Mouse (Mus musculus) CH12.LX (cell line): ENCODE data around the gene Zfp541. TPM values are rescaled to one million over a fixed set of nuclear protein-coding genes. Genes with fewer than 3 reads are reported as not detected.

Source experiments
- DNase-seq: peaks from one replicate; pipeline ENCODE4 v3.0.0-alpha.2; 2013; ENCODE audit errors: extremely low read depth
- H3K27ac ChIP-seq: 2 replicates; pipeline ENCODE4 v1.5.1; 2012; ENCODE audit warnings: low read depth, mild to moderate bottlenecking, control low read depth, moderate library complexity; ENCODE audit not compliant: insufficient read depth
- H3K27me3 ChIP-seq: replicated peaks from 2 replicates; pipeline ENCODE3; 2012; ENCODE audit warnings: inconsistent platforms
- H3K36me3 ChIP-seq, 2 experiments: replicated peaks in 1 of 2; 2 replicates each; pipeline versions ENCODE3 to v1.6.1; 2012; ENCODE audit warnings: inconsistent platforms in 1 of 2, low read length in 1 of 2, mild to moderate bottlenecking in 1 of 2, mixed read lengths in 1 of 2, moderate library complexity in 1 of 2; ENCODE audit not compliant: control insufficient read depth in 1 of 2, insufficient read depth in 1 of 2
- H3K4me1 ChIP-seq, 2 experiments: 2 replicates each; pipeline ENCODE4 v1.6.1; 2012; ENCODE audit warnings: inconsistent platforms in 1 of 2, moderate library complexity in 1 of 2; ENCODE audit not compliant: insufficient read depth in 2 of 2, control insufficient read depth in 1 of 2
- H3K4me2 ChIP-seq: 2 replicates; pipeline ENCODE4 v1.6.1; 2012; ENCODE audit warnings: low read depth, mild to moderate bottlenecking, control low read depth; ENCODE audit not compliant: poor library complexity, insufficient read depth, severe bottlenecking
- H3K4me3 ChIP-seq, 3 experiments: fragments of 150-350 bp in 1 of 3; sonication (generic) in 1 of 3; replicated peaks in 1 of 3; 2 replicates each; pipeline versions ENCODE3 to v1.5.1; 2011 to 2012; ENCODE audit warnings: low read depth in 2 of 3, low read length in 2 of 3, mild to moderate bottlenecking in 2 of 3, moderate library complexity in 2 of 3, control low read depth in 1 of 3, improper control_type of control experiment in 1 of 3, inconsistent platforms in 1 of 3, mixed read lengths in 1 of 3; ENCODE audit not compliant: poor library complexity in 1 of 3
- H3K79me2 ChIP-seq: replicated peaks from 2 replicates; pipeline ENCODE4 v1.6.1; 2012; ENCODE audit warnings: mild to moderate bottlenecking, moderate library complexity; ENCODE audit not compliant: control insufficient read depth, poor library complexity, insufficient read depth, severe bottlenecking; ENCODE audit errors: extremely low read depth
- H3K9ac ChIP-seq: 2 replicates; pipeline ENCODE4 v1.6.1; 2012; ENCODE audit warnings: low read depth, mild to moderate bottlenecking, control low read depth, moderate library complexity; ENCODE audit not compliant: insufficient read depth
- H3K9me3 ChIP-seq: replicated peaks from 2 replicates; pipeline ENCODE3; 2012; ENCODE audit warnings: low read length, inconsistent platforms, mixed read lengths
- BHLHE40 ChIP-seq: IDR thresholded peaks from 2 replicates; pipeline ENCODE4 v1.6.1; 2011; ENCODE audit warnings: mild to moderate bottlenecking, low read depth, low read length, improper control_type of control experiment
- CHD1 ChIP-seq: IDR thresholded peaks from 2 replicates; pipeline ENCODE4 v1.6.1; 2012; ENCODE audit warnings: low read depth, low read length, improper control_type of control experiment, inconsistent platforms
- CHD2 ChIP-seq: IDR thresholded peaks from 2 replicates; pipeline ENCODE4 v1.6.1; 2011; ENCODE audit warnings: low read length, improper control_type of control experiment
- CTCF ChIP-seq, 2 experiments: IDR thresholded peaks in 1 of 2; conservative IDR thresholded peaks in 1 of 2; 2 replicates each; pipeline ENCODE4 v1.5.1; 2011 to 2012; ENCODE audit warnings: low read depth in 2 of 2, low read length in 2 of 2, improper control_type of control experiment in 1 of 2, inconsistent platforms in 1 of 2, mild to moderate bottlenecking in 1 of 2, moderate library complexity in 1 of 2
- E2F4 ChIP-seq: IDR thresholded peaks from 2 replicates; pipeline ENCODE4 v1.6.1; 2011; ENCODE audit warnings: low read depth, low read length, improper control_type of control experiment; ENCODE audit not compliant: insufficient replicate concordance
- ELF1 ChIP-seq: IDR thresholded peaks from 2 replicates; pipeline ENCODE4 v1.6.1; 2014; ENCODE audit warnings: low read depth, mild to moderate bottlenecking, inconsistent platforms, low read length, improper control_type of control experiment
- EP300 ChIP-seq: IDR thresholded peaks from 2 replicates; pipeline ENCODE4 v1.6.1; 2011; ENCODE audit warnings: low read length, improper control_type of control experiment
- ETS1 ChIP-seq: conservative IDR thresholded peaks from 2 replicates; pipeline ENCODE4 v1.6.1; 2012; ENCODE audit warnings: low read depth, mild to moderate bottlenecking, inconsistent platforms, low read length, improper control_type of control experiment, moderate library complexity
- GABPA ChIP-seq: IDR thresholded peaks from 2 replicates; pipeline ENCODE4 v1.6.1; 2012; ENCODE audit warnings: low read depth, low read length, improper control_type of control experiment, inconsistent platforms; ENCODE audit not compliant: insufficient replicate concordance
- HCFC1 ChIP-seq: IDR thresholded peaks from 2 replicates; pipeline ENCODE4 v1.6.1; 2012; ENCODE audit warnings: low read depth, mild to moderate bottlenecking, inconsistent platforms, low read length, improper control_type of control experiment
- IRF4 ChIP-seq: IDR thresholded peaks from 2 replicates; pipeline ENCODE4 v1.6.1; 2014; ENCODE audit warnings: low read depth, mild to moderate bottlenecking, inconsistent platforms, low read length, improper control_type of control experiment
- JUN ChIP-seq: IDR thresholded peaks from 2 replicates; pipeline ENCODE4 v1.6.1; 2011; ENCODE audit warnings: low read depth, mild to moderate bottlenecking, low read length, improper control_type of control experiment, moderate library complexity; ENCODE audit not compliant: insufficient read depth
- JUND ChIP-seq: conservative IDR thresholded peaks from 2 replicates; pipeline ENCODE4 v1.6.1; 2011; ENCODE audit warnings: low read depth, low read length, improper control_type of control experiment
- KAT2A ChIP-seq: IDR thresholded peaks from 2 replicates; pipeline ENCODE4 v1.6.1; 2012; ENCODE audit warnings: low read length, improper control_type of control experiment, inconsistent platforms; ENCODE audit not compliant: insufficient replicate concordance
- MAFK ChIP-seq: IDR thresholded peaks from 2 replicates; pipeline ENCODE4 v1.6.1; 2011; ENCODE audit warnings: low read length, improper control_type of control experiment; ENCODE audit not compliant: insufficient replicate concordance
- MAX ChIP-seq: IDR thresholded peaks from 2 replicates; pipeline ENCODE4 v1.6.1; 2011; ENCODE audit warnings: low read length, improper control_type of control experiment
- MAZ ChIP-seq: IDR thresholded peaks from 2 replicates; pipeline ENCODE4 v1.6.1; 2012; ENCODE audit warnings: low read depth, mild to moderate bottlenecking, inconsistent platforms, low read length, improper control_type of control experiment, moderate library complexity
- MEF2A ChIP-seq: IDR thresholded peaks from 2 replicates; pipeline ENCODE4 v1.6.1; 2014; ENCODE audit warnings: low read depth, mild to moderate bottlenecking, inconsistent platforms, low read length, improper control_type of control experiment, borderline replicate concordance
- MXI1 ChIP-seq: IDR thresholded peaks from 2 replicates; pipeline ENCODE4 v1.6.1; 2011; ENCODE audit warnings: mild to moderate bottlenecking, low read depth, low read length, improper control_type of control experiment
- MYC ChIP-seq: IDR thresholded peaks from 2 replicates; pipeline ENCODE4 v1.6.1; 2011; ENCODE audit warnings: low read depth, mild to moderate bottlenecking, improper control_type of control experiment, low read length
- NELFE ChIP-seq: IDR thresholded peaks from 2 replicates; pipeline ENCODE4 v1.6.1; 2011; ENCODE audit warnings: low read depth, low read length, improper control_type of control experiment
- NRF1 ChIP-seq: IDR thresholded peaks from 2 replicates; pipeline ENCODE4 v1.6.1; 2014; ENCODE audit warnings: low read depth, mild to moderate bottlenecking, inconsistent platforms, low read length, improper control_type of control experiment, moderate library complexity
- PAX5 ChIP-seq: IDR thresholded peaks from 2 replicates; pipeline ENCODE4 v1.6.1; 2012; ENCODE audit warnings: low read length, inconsistent platforms, mixed read lengths
- POLR2A ChIP-seq: IDR thresholded peaks from 2 replicates; pipeline ENCODE4 v1.6.1; 2011; ENCODE audit warnings: low read depth, mild to moderate bottlenecking, improper control_type of control experiment, low read length
- POLR2AphosphoS2 ChIP-seq: IDR thresholded peaks from 2 replicates; pipeline ENCODE4 v1.6.1; 2011; ENCODE audit warnings: low read depth, low read length, improper control_type of control experiment
- RAD21 ChIP-seq: IDR thresholded peaks from 2 replicates; pipeline ENCODE4 v1.6.1; 2011; ENCODE audit warnings: low read depth, mild to moderate bottlenecking, low read length, improper control_type of control experiment, moderate library complexity
- RCOR1 ChIP-seq: conservative IDR thresholded peaks from 2 replicates; pipeline ENCODE4 v1.6.1; 2012; ENCODE audit warnings: low read depth, mild to moderate bottlenecking, inconsistent platforms, low read length, improper control_type of control experiment
- SIN3A ChIP-seq: IDR thresholded peaks from 2 replicates; pipeline ENCODE4 v1.6.1; 2012; ENCODE audit warnings: low read length, improper control_type of control experiment, inconsistent platforms
- SMC3 ChIP-seq: IDR thresholded peaks from 2 replicates; pipeline ENCODE4 v1.6.1; 2011; ENCODE audit warnings: low read depth, low read length, improper control_type of control experiment
- TBP ChIP-seq: conservative IDR thresholded peaks from 2 replicates; pipeline ENCODE4 v1.6.1; 2011; ENCODE audit warnings: low read depth, low read length, improper control_type of control experiment
- UBTF ChIP-seq: IDR thresholded peaks from 2 replicates; pipeline ENCODE4 v1.6.1; 2012; ENCODE audit warnings: low read depth, mild to moderate bottlenecking, inconsistent platforms, low read length, improper control_type of control experiment, moderate library complexity
- USF1 ChIP-seq: IDR thresholded peaks from 2 replicates; pipeline ENCODE4 v1.6.1; 2014; ENCODE audit warnings: low read depth, mild to moderate bottlenecking, inconsistent platforms, low read length, improper control_type of control experiment
- USF2 ChIP-seq: conservative IDR thresholded peaks from 2 replicates; pipeline ENCODE4 v1.6.1; 2011; ENCODE audit warnings: low read depth, low read length, improper control_type of control experiment
- ZC3H11A ChIP-seq: IDR thresholded peaks from 2 replicates; pipeline ENCODE4 v1.6.1; 2012; ENCODE audit warnings: low read depth, mild to moderate bottlenecking, inconsistent platforms, low read length, improper control_type of control experiment
- ZKSCAN1 ChIP-seq: IDR thresholded peaks from 2 replicates; pipeline ENCODE4 v1.6.1; 2012; ENCODE audit warnings: low read depth, inconsistent platforms, low read length, improper control_type of control experiment, borderline replicate concordance
- ZMIZ1 ChIP-seq: IDR thresholded peaks from 2 replicates; pipeline ENCODE4 v1.6.1; 2012; ENCODE audit warnings: low read depth, mild to moderate bottlenecking, inconsistent platforms, low read length, improper control_type of control experiment
- ZNF384 ChIP-seq: IDR thresholded peaks from 2 replicates; pipeline ENCODE4 v1.6.1; 2012; ENCODE audit warnings: low read depth, low read length, improper control_type of control experiment, inconsistent platforms
- dilution Hi-C: fragments of 300-500 bp; cut with MboI; formaldehyde crosslinking; loops from 2 replicates; pipeline ENCODE4 v1.14.3; 2020; ENCODE audit warnings: low sequenced_read_pairs; ENCODE audit not compliant: extremely low pct_unique_long_range_greater_than_20kb, extremely low pct_ligation_motif_present
- in situ Hi-C: fragments of 300-500 bp; cut with MboI; formaldehyde crosslinking; loops from 3 replicates; pipeline ENCODE4 v1.14.3; 2019; ENCODE audit warnings: low sequenced_read_pairs, low pct_ligation_motif_present, low pct_unique_long_range_greater_than_20kb, mixed read lengths
- polyA plus RNA-seq: library from polyadenylated mRNA; unstranded; fragments of >175 nt; gene quantifications from 2 replicates; pipeline ENCODE4 v1.2.1, GENCODE M21; 2012; ENCODE audit warnings: low read depth; ENCODE audit not compliant: insufficient read length
- total RNA-seq, 2 experiments: library from RNA; depleted of rRNA; stranded (reverse); fragments of 300-350 nt in 1 of 2; fragments of >200 nt in 1 of 2; gene quantifications; 2 replicates each; pipeline ENCODE4 v1.2.3; 2012 to 2014

Gene Zfp541
- total and polyA plus RNA-seq, 3 experiments, result 0.08 to 0.12 TPM; not detected in 1

DNA sequence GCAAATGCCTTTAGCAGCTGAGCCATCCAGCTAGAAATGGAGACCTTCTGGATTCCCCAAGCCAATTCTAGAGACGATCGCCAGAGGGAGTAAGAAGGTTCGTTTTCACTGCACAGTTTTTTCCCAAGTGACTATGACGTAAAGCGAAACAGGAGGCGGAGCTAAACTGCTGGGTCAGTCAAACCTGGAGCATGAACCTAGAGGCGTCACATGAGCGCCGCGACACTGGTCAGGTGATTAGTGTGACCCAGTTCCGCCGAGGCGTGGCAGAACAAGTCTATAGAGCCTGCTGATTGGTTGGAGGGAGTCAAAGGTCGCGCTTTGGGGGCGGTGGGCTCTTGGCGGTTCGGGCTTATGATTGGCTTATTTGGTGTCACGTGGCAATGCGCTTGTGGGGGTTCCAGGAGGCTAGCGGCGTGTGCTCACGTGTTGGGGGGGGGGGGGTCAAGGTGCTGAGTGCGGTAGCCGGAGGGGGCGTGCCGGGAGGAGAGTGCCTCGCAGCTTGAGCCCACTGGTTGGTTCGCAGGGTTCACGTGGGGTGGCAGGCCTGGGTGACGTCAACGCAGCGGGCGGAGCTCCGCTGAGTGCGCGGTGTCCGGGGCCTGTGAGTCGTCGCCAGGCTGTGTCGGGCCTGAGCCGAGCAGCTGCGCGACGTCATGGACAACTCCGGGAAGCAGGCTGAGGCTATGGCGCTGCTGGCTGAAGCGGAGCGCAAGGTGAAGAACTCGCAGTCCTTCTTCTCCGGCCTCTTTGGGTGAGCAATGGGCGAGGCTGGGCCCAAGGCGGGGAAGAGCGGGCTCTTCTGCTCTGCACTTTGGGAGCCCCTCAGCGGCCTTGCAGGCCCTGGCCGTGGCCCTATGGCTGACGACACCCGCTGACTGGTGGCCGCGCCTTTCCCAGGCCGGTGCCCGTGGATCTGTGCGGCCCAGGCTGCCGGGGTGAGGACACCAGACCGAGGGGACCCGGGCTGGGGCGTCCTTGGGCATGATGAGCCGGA is 36.7 kb downstream of the Zfp541 start, which contains the start of gene Napa:
Gene Napa (plus strand): TSS at position 438 of the 997 bp plus-strand sequence.
- DNase-seq, result peak; percentile 100
- peak within 1 kb of the TSS; percentile 73 to 100 (median 94) for H3K4me3 ChIP-seq
- peaks cover 41% of the 10 kb centered on the region for H3K79me2 ChIP-seq
- H3K4me1 ChIP-seq, result peaks cover 22 to 45% of the 10 kb centered on the region in 2 experiments
- H3K9me3 ChIP-seq, result no peaks in the 10 kb centered on the region
- H3K27me3 ChIP-seq, result peaks cover 2% of the 10 kb centered on the region
- peak within 1 kb of the TSS; percentile 58 for H3K27ac ChIP-seq
- H3K9ac ChIP-seq, result peak within 1 kb of the TSS; percentile 96
- dilution Hi-C loops (no loop called here), in situ Hi-C loops (no loop called here)
- H3K36me3 ChIP-seq, result peaks cover 22 to 32% of the 10 kb centered on the region in 2 experiments
- peak within 1 kb of the TSS; percentile 93 for H3K4me2 ChIP-seq
- peak; percentile 74 for TF ChIP-seq JUN
- peak; percentile 93 for TF ChIP-seq NELFE
- peak; percentile 90 for TF ChIP-seq GABPA
- peak; percentile 86 for TF ChIP-seq ZMIZ1
- peak; percentile 71 for TF ChIP-seq CHD2
- TF ChIP-seq ETS1, result peak; percentile 92
- TF ChIP-seq BHLHE40, result peak; percentile 99
- TF ChIP-seq MEF2A, result peak; percentile 65; the same call in 1 of the 2 replicates
- peak; percentile 73 for TF ChIP-seq RAD21
- TF ChIP-seq USF2, result peak; percentile 91
- TF ChIP-seq UBTF, result no peak
- peak; percentile 96 for TF ChIP-seq POLR2A
- no peak for TF ChIP-seq ZKSCAN1
- TF ChIP-seq POLR2AphosphoS2, result no peak; the same call in 1 of the 2 replicates
- TF ChIP-seq SIN3A, result peak; percentile 55
- peak; percentile 80 for TF ChIP-seq HCFC1
- no peak for TF ChIP-seq EP300
- no peak for TF ChIP-seq E2F4
- peak; percentile 67 for TF ChIP-seq RCOR1
- TF ChIP-seq TBP, result 0 out of 2 replicates have a peak, but pooled peaks have one; percentile 30
- TF ChIP-seq USF1, result peak; percentile 94
- TF ChIP-seq MAZ, result peak; percentile 97
- TF ChIP-seq MXI1, result peak; percentile 91
- TF ChIP-seq KAT2A, result peak; percentile 61; the same call in 1 of the 2 replicates
- TF ChIP-seq ZNF384, result peak; percentile 86
- TF ChIP-seq CTCF (conservative IDR thresholded peaks at IDR 0.05 in 1 of 2, IDR thresholded peaks at IDR 0.05 in 1 of 2; ENCODE audit: low read depth in 2 of 2, low read length in 2 of 2), result peak; percentile 64 to 89
- TF ChIP-seq MAX, result peak; percentile 90
- no peak; the same call in 1 of the 2 replicates for TF ChIP-seq NRF1
- peak; percentile 32; the same call in 1 of the 2 replicates for TF ChIP-seq ZC3H11A
- TF ChIP-seq JUND, result peak; percentile 73
- TF ChIP-seq IRF4, result peak; percentile 93
- no peak for TF ChIP-seq MYC
- no peak for TF ChIP-seq PAX5
- peak; percentile 57; the same call in 1 of the 2 replicates for TF ChIP-seq MAFK
- TF ChIP-seq ELF1, result peak; percentile 65
- TF ChIP-seq CHD1, result no peak
- peak; percentile 83 for TF ChIP-seq SMC3
